Mouse (Mus musculus) effector memory CD4-positive, alpha-beta T cell, adult 7 months (primary cell): ENCODE results near the gene Gstk1. TPM values are rescaled to one million over a fixed set of nuclear protein-coding genes. Genes with fewer than 3 reads are reported as not detected.

Experiments used
- polyA plus RNA-seq: library from polyadenylated mRNA; unstranded; fragments of 100-300 nt; shearing (Covaris generic); gene quantifications from one replicate; pipeline ENCODE4 v1.2.1, GENCODE M21; 2017

Gene Gstk1
- polyA plus RNA-seq, result 7.2 TPM

GRCm38 (mm10) chr6:42245711-42246353 is at the start of gene Gstk1:
TSS of gene Gstk1 (plus strand) at chr6:42245935.

GRCm38 (mm10) chr6:42215028-42215427 is 30.7 kb upstream of the Gstk1 start, which contains the start of gene Tas2r144:
TSS of gene Tas2r144 (plus strand) at chr6:42215328.

GRCm38 (mm10) chr6:42261524-42262170 is 15.9 kb downstream of the Gstk1 start, which contains the start of gene Tmem139:
TSS of gene Tmem139 (plus strand) at chr6:42261970.

GRCm38 (mm10) chr6:42264626-42265312 is 19.0 kb downstream of the Gstk1 start, which contains the start of gene Casp2:
TSS of gene Casp2 (plus strand) at chr6:42264985.

GRCm38 (mm10) chr6:42286448-42286847 is 40.7 kb downstream of the Gstk1 start, which contains the start of gene Clcn1:
TSS of gene Clcn1 (plus strand) at chr6:42286685.

Other genes starting within 250 kb of the Gstk1 start
- gene Sva, start 207.5 kb upstream of the Gstk1 start, polyA plus RNA-seq, result not detected
- gene Tas2r139, start 105.0 kb upstream of the Gstk1 start, polyA plus RNA-seq, result not detected
- not detected for gene Tas2r144, start 30.6 kb upstream of the Gstk1 start, polyA plus RNA-seq
- not detected for gene Tmem139, start 16.0 kb downstream of the Gstk1 start, polyA plus RNA-seq
- gene Casp2, start 19.1 kb downstream of the Gstk1 start, polyA plus RNA-seq, result 37.6 TPM
- not detected for gene Clcn1, start 40.8 kb downstream of the Gstk1 start, polyA plus RNA-seq
- not detected for gene Fam131b, start 78.7 kb downstream of the Gstk1 start, polyA plus RNA-seq
- gene Zyx, start 103.7 kb downstream of the Gstk1 start, polyA plus RNA-seq, result 202 TPM
- gene Epha1, start 127.3 kb downstream of the Gstk1 start, polyA plus RNA-seq, result 0.76 TPM
- not detected for gene Tas2r143, start 154.3 kb downstream of the Gstk1 start, polyA plus RNA-seq
- not detected for gene Tas2r135, start 159.5 kb downstream of the Gstk1 start, polyA plus RNA-seq
- gene Tas2r126, start 188.6 kb downstream of the Gstk1 start, polyA plus RNA-seq, result not detected
- not detected for gene Olfr458, start 219.3 kb downstream of the Gstk1 start, polyA plus RNA-seq
- 0.55 TPM for gene Olfr457, start 230.4 kb downstream of the Gstk1 start, polyA plus RNA-seq
- gene Olfr456, start 241.3 kb downstream of the Gstk1 start, polyA plus RNA-seq, result not detected